Mouse (Mus musculus) embryo, embryonic 11.5 days (tissue): ENCODE data around the gene Slc1a7.

Experiments used
- DNase-seq: peaks from one replicate; pipeline ENCODE4 v3.0.0-alpha.2; 2012; ENCODE audit warnings: low read depth, low spot score

Gene Slc1a7

DNA sequence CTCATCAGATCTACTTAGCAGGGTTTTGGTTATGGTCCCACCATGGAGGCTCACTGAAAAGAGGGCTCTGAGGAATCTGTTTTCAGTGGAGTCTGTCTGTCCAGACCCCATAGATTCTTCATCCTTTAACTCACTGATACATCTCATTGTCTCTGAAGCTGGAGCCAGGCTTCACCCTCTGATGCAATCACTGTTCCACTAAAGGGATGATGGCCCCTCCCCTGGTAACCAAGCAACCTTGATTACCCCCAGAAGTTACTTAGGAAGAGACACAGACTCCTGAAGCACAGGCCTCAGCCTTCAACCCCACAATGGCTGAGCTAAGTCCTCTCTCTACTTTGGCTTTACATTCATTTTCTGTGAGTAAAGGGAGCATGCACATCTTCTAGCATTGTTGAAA is 1.6 kb downstream of the Slc1a7 start:
- no peak for DNase-seq

DNA sequence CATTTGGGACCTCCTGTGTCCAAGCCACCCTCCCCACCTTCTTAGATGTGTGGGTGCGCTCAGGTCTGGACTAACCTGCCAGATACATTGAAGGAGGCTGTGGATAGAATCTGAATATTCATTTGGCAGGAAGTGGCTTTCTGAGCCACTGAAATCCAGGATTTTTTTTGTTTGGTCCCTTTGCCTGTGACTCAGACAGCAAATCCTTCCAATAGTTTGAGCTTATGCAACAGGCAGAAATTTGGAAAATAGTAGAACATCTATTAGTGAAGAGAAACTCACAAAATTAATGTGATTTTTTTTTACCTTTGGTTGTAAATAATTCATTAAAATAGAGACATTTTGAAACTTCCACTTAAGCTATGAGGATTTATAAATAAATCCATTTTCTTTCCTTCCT is 3.0 kb downstream of the Slc1a7 start:
- DNase-seq: no peak

DNA sequence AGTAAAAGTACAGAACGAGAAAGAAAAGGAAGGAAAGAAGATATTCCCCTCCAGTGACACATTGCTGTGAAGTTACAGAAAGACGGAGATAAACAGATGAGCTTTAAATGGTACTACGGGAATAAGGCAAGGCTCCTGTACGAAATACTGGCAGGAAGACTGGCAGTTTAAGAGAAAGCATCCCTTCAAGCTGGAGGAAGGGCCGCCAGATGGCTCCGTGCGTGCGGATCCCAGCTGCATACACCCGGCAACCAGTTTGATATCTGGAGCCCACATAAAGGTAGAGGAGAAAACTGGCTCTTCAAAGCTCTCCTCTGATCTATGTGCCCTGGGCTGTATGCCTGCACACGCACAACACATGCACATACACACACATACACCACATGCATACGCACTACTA is 6.4 kb downstream of the Slc1a7 start:
- no peak for DNase-seq

DNA sequence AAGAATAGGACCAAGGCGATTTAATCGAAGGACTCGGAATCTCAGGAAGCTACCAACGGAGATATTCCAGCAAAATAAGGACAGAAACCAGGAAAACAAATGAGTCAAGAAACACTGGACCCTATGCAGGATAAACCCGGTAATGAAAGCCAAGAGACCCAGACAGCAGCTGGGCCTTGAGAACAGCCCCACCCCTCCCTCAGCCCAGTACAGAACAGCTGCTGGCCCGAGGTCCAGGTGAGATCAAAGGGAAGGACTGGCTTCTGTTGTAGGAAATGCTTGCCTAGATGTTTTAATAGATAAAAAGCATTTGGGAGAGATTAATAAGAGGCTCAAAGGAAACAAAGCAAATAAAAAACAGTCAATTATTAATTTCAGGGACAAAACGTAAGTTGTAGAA is 6.9 kb downstream of the Slc1a7 start:
- DNase-seq: no peak

DNA sequence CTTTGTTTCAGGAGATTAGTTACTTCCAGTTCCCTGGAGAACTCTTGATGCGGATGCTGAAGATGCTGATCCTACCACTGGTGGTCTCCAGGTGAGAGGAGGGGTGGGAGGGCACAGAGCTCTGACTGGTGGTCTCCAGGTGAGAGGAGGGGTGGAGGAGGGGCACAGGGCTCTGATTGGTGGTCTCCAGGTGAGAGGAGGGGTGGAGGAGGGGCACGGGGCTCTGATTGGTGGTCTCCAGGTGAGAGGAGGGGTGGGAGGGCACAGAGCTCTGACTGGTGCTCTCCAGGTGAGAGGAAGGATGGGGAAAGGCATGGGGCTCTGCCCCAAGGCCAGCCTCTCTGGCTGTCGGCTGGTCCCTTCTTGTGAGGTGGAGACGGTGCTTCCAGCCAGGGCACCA is 9.5 kb downstream of the Slc1a7 start:
- DNase-seq: no peak

DNA sequence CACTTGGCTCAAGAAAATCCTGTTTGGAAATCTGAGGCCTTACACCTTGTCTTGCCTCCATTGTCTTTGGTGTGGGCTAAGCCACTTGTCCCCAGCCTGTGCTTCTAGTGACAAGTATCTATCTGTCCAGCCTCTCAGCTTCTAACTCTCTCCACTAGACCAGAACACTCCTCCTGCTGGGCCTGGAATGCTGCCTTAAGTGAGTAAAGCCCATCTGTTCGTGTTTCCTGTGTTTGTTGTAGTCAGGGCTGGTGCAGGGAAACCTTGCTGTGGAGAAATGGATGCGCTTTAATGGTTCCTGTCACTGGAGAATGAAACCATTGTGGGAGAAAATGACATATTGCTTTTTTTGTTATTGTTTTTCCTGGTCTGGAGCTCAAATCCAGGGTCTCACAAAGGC is 11.4 kb downstream of the Slc1a7 start:
- DNase-seq: no peak

DNA sequence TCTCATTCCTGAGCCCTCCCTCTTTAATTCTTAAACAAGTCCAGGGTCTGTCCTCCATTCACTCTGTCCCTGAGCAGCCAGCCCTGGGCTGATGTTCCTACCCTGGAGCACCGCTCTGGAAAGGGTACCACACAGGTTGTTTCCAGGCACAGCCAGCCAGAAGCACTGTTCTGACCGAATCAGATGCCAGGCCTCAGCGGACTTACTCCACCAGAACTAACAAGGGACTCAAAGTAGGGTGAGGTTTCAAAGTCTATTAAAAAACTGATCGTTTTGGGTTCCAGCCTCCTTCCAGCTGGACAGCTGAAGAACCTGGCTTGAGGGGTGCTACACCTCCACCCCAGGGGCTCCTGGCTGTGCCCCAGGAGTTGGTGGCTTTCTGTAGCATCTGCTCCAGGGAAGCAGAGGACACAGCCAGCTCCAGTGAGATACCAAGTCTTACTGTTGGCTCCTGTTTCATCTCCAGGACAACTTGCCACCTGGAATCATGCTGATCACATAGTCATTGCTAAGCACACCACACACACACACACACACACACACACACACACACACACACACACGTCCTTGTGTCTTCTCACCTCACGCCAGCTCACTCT is 12.0 kb downstream of the Slc1a7 start:
- no peak for DNase-seq

DNA sequence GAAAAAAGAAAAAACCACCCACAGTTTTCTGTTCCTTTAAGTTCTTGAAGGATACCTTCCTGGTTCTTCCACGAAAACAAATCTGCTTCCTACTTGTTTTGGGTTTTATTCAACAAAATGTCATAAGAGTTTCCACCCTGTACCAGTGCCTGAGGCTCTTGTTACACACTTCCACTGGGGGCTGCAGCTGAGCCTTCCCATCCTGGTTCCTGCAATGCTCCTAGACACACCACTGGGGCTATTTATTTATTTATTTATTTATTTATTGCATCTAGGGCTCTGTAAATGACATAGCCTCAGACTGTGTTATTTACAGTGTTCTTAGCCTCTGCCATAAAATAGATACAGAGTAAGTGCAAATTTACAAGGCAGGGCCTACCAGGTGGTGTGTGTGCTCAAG is 15.6 kb downstream of the Slc1a7 start:
- DNase-seq: no peak

DNA sequence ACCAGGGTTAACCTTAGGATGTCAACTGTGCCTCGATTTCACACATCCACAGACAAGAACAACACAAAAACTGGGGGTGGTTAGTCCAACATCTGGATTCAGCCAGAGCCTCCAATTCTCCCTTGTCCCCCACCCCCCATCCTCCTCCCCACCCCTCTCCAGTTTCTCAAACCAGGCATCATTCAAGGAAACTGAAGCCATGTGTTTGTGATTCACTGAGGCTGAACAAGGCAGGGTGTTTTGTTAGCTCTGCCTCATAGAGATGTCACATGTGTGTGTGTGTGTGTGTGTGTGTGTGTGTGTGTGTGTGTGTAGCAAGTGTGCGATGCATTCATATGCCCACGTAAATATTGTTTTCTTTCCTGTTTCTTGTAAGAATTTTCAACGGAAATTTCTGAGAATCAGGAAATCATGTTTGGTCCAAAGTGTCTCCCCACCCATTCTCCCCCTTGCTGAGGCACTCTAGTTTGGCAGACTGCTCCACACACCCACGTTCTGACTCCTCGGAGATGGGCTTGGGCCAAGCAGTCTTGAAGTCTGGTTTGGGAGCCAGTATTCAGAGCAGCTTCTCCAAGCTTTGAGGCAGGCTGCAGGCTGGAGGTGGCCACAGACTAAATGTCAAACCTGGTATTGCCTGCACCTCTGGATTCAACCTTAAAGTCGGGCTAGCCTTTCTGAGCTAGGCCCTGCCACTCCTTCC is 16.3 kb downstream of the Slc1a7 start:
- DNase-seq: peak; percentile 17

DNA sequence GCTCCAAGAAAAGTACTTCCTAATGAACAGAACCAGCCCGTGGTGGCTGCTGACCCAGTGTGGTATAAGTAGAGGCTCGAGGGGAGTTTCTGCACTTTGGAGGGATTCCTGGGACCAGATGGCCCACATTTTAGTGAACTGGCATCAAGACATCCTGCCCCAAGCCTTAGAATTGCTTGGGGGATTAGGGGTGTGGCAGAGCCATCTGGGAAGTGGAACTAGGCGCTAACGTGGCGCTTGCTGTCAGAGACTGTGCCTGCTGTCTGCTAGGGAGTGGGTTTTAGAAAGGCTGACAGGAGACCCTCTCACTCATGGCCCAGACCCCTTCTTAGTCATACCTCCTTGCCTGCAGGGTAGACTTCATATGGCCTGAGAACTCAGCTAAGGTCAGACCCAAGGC is 17.7 kb downstream of the Slc1a7 start:
- DNase-seq: no peak

DNA sequence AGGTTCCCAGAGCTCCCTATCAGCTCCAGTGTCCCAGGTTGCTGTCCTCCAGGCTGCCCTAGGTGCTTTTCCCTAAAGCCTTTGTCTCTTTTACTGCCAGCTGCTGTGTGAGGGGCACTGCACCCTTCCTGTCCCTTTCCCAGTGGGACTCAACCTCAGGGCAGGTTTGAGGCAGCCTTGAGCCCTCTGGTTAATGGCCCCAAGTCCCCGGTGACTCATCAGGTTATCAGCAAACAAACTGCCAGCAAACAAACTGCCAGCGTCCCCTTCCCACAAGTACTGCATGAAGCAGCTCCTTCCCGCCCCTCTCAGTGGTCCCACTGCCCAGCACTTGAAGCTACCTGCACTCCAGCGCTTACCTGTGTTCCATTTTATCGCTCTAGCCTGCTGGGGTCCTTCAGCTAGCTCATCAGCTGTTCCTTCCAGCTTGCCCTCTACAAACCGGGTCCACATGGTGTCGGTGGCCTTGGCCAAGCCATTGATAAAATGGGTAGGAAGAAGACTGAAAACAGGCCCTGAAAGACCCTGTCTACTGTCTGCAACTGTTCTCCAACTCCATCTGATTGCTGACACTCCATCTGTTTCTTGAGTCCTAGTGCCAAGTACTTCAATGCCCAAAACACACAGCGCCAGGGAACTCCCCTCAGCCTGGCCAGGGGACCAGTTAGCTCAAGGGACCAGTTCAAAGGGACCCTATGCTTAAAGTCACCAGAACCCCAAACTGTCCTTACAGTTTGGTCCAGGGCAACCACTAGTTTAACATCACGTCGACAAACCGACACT is 18.4 kb downstream of the Slc1a7 start:
- no peak for DNase-seq

DNA sequence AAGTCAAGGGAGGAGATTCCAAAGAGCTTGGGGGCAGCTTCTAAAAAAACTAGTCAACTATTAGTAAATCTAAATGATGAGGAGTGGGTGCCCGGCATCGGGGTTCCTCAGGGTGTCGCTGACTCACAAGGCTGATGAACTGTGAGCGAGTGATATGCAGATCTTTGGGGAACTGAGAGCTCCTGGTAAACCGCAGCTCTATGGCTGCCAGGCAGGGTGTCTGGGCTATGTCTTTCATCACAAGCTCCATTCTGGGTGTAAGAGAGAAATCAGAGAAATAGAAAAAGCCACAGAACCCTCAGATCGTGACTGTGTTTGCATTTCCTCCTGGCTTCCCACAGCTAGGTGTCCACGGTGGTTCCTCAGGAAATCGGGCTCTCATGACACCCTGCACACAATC is 20.8 kb downstream of the Slc1a7 start:
- no peak for DNase-seq

DNA sequence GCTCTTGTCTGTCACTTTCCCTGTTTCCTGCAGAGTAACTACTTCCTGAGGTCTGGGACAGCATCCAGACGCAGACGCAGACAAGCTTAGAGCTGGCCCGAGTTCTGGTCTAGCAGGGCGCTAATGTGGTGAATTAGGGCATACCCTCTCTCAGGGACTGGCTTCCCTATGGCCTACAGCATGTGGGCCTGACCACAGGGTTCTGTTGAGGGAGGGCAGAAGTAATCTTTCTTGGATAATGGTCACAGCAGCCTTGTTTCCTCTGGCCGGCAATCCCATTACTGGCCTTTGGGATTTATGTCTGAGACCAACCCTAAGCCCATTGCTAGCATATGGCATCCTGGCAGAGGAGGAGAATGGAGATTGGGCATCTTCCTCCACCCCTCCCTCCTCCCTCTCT is 22.7 kb downstream of the Slc1a7 start:
- no peak for DNase-seq

DNA sequence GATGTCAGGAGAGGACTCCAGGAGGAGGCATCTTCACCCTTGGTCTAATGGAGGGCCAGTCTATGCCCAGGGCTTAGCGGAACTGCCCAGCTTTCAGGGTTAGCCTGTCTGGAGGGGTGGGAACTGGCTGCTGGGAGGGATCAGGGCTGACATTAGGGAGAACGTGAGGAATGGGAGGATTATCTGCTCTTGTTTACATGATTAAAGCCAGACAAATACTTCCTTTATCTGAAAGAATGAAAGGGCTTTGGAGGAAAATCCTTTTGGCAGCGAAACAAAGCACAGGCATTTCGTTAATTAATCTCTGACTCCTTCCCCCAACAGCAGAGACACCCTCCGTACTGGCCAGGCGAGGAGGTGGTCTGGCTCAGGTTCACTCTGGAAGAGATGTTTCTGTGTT is 23.7 kb downstream of the Slc1a7 start:
- no peak for DNase-seq

DNA sequence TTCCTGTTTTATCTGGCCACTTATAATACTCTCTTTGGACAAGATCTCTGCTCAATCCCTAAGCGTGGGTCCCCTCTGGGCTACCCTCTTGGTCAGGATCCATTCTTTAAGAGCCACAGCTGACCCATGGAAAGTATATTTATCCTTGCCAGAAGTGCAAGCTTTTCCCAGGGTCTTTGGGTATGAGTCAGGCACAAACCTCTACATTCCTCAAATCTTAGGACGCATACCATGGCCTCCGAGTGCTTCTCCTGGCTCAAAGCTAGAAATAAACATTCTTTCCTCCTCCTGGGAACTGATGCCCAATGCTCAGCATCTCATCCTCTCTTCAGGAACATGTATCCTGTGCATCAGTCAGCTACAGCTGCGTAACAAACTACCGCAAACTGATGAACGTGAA is 26.9 kb downstream of the Slc1a7 start:
- no peak for DNase-seq

DNA sequence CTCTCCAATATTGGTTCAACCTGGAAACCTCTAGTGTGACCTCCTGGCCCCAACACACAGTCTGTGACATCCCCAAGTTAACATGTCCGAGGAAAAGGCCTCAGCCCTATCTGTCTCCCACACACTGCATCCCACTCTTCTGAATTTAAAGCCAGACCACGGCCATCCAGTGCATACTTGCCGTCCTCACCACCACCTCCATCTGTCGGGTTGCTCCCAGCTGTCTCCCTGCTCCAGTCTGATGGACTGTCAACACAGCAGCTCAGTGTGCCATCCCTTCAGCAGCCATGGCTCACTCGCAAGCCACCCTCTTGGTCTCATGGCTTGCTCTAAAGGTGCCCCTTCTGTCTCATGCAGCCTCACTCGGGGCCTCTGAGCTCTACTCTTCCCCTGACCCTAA is 27.6 kb downstream of the Slc1a7 start:
- no peak for DNase-seq

DNA sequence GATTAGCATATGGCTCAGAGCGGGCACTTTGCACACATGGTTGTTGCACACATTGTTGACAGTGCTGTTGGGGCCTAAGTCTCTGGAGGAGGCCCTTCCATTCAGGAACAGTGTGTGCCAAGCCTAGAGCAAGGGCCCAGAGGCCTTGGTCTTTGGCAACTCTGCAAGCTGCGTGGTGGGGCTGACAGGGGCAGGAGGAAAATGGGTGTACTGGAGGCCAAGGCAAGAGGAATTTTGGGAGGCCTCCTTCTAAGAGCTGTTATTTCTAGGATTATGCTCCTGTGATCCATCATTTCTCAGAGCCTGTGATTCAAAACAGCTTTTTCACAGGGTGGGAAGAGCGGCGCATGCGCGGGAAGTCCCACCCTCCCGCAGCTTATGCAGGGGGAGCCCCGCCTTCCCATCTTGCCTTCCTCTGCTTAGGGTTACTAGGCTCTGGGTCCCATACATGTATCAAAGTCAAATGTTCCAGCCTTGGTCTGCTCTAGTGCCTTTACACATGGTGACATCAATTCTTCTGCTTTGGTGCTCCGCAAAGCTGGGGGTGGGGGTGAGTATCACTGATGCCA is 28.4 kb downstream of the Slc1a7 start:
- DNase-seq: no peak

DNA sequence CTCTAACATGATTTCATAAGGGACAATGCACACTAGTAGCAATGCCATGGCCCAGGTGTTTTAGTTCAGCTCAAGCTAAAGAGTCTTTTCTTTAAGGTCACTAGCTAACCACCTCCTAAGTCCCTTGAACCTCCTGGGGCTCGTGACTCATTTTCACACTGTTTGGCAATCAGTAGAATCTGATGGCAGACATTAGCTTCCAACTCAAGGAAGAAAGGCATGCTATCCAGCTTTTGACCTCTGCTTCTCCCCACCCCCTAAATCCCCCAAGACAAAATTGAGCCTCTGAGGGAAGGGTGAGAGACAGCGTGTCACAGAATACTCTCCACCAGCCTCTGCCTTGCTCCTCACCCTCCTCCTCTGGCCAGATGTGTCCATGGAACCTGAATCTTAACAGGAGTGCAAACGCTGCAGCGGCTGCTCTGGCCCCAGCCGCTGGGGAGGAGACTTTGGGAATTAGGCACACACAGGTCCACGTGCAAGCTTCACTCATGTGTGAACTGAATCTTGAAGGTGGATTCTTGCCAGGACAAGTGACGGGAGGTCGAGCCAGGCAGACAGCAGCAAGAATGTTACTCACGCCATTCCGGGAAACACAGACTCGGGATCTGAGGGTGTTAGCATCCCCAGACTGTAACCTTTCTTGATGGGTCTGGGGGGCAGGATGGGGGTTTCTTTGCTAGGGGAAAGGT is 30.7 kb downstream of the Slc1a7 start:
- DNase-seq: no peak

DNA sequence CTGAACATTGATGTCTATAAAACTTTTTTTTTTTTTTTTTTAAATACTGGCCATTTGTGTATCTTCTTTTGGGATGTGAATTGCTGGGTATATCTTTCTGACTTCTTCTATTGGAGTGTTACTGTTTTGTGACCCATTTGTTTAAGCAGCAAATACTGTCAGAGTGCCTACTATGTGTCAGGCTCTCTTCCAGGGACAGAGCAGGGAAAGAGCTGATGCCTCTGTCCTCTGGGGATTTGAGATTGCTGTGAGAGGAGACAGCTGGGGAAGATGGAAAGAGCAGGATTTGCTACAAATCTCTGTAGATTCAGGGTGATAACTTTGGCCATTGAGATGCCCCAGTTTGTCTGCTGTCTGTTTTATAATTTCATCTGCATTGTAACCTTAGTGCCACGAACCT is 31.2 kb downstream of the Slc1a7 start:
- DNase-seq: no peak

DNA sequence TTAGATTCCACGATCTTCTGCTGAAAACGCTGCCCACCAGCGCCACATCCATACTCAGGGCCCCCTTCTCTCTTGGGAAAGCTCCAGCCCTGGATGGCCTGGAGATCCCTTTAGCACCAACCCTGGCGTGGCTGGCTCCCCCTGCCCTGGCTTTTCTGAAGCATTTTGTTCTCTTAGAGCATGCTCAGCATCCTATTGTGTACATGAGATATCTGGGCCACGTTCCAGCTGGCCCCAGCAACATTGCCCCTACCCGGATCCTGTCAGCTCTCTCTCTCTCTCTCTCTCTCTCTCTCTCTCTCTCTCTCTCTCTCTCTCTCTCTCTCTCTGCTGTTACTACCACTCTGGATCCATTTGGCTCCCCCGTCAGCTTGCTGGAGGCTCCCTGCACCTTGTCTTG is 37.2 kb downstream of the Slc1a7 start:
- no peak for DNase-seq

DNA sequence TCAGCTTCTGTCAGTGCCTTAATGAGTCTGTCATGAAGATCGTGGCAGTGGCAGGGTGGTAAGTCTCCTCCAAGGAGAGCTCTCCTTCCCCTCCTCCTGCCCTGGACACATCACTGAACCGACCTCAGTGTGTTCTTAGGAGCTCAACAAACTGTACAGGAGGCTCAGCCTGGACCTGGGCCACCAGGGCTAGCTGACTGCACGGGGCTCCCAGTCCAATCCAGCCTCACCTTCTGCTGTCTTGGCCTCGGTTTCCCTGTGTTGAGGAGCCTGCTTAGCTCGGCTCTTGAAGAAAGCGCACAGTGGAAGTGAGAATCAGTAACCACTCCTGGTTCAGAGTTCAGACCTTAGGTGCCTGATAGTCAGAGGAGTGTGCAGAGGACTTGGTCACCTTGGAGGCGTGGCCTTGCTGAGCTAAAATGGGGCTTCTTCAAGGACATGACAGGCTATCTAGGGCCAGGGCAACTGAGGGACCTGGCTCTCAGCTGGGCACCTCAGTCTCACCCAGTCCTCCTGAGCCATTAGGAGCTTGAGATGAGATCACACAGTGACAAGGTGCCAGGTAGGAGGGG is 39.5 kb downstream of the Slc1a7 start:
- DNase-seq: no peak

DNA sequence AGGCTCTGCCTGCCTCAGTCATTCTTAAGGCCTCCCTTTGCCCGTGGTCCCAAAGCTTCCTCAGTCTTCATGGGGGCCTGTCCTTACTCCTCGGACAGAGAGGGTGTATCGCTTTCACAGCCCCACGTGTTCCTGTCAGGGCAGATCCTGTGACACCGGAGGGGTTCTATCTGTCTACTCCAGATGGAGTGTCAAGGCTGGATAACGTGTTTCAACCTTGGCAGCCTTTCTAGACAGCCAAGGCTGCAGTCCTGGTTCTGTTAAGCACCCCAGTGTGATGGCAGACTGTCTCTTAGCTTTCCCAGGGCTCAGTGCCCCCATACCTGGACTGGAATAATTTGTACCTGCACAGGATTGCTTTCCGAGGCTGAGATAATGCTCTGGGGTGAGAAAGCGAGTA is 40.4 kb downstream of the Slc1a7 start:
- no peak for DNase-seq
